Mouse (Mus musculus) layer of hippocampus, postnatal 10 days (tissue): ENCODE data around the gene 2610028H24Rik. TPM values are rescaled to one million over a fixed set of nuclear protein-coding genes. Genes with fewer than 3 reads are reported as not detected.
A peak's percentile ranks its signal among the peaks of the same experiment; 100 is the strongest.

Source experiments
- DNase-seq, 2 experiments: peaks; one replicate each; pipeline ENCODE4 v3.0.0; 2021; ENCODE audit warnings: low spot score in 2 of 2
- total RNA-seq, 2 experiments: library from RNA; stranded (reverse); gene quantifications; 2 replicates each; pipeline ENCODE4 v1.2.3; 2021

Gene 2610028H24Rik
- total RNA-seq, 2 experiments from 2014 or later: not detected

GRCm38 (mm10) chr10:76488265-76488664 lies 39.4 kb downstream of the 2610028H24Rik start:
- DNase-seq: no peak

GRCm38 (mm10) chr10:76489205-76489604 lies 40.3 kb downstream of the 2610028H24Rik start:
- no peak for DNase-seq

- no peak for DNase-seq
Measured at GRCm38 (mm10) chr10:76493527-76493926, 44.6 kb downstream of the 2610028H24Rik start.

- no peak for DNase-seq
Measured at GRCm38 (mm10) chr10:76495501-76495900, 46.6 kb downstream of the 2610028H24Rik start.

GRCm38 (mm10) chr10:76496366-76496765 lies 47.5 kb downstream of the 2610028H24Rik start:
- DNase-seq: peak in 1 of 2 experiments; percentile 16

GRCm38 (mm10) chr10:76497522-76497921 lies 48.6 kb downstream of the 2610028H24Rik start:
- no peak for DNase-seq

GRCm38 (mm10) chr10:76504271-76504943 lies 55.5 kb downstream of the 2610028H24Rik start:
- no peak for DNase-seq

GRCm38 (mm10) chr10:76505865-76506264 lies 57.0 kb downstream of the 2610028H24Rik start:
- no peak for DNase-seq

Other genes with a start within 250 kb of the 2610028H24Rik start
- gene Prmt2, start 211.2 kb upstream of the 2610028H24Rik start, total RNA-seq: 100 to 1,000 TPM in 1 of 2 experiments, 10 to 100 TPM in 1; 95.7 to 100 TPM
- 10 to 100 TPM; 46.1 to 50.0 TPM for gene S100b, start 195.2 kb upstream of the 2610028H24Rik start, total RNA-seq
- gene Dip2a, start 103.8 kb upstream of the 2610028H24Rik start, total RNA-seq: 10 to 100 TPM; 60.6 to 63.2 TPM
- gene AC141477.1, start 8.6 kb upstream of the 2610028H24Rik start, total RNA-seq: not detected
- 10 to 100 TPM; 14.6 to 15.8 TPM for gene Pcnt, start 6.3 kb upstream of the 2610028H24Rik start, total RNA-seq
- gene Mcm3ap, start 19.8 kb downstream of the 2610028H24Rik start, total RNA-seq: 10 to 100 TPM; 47.0 to 49.1 TPM
- 1 to 10 TPM; 3.5 to 3.7 TPM for gene Ybey, start 20.0 kb downstream of the 2610028H24Rik start, total RNA-seq
- 10 to 100 TPM; 62.0 to 65.8 TPM for gene Lss, start 82.5 kb downstream of the 2610028H24Rik start, total RNA-seq
- not detected for gene Spatc1l, start 113.2 kb downstream of the 2610028H24Rik start, total RNA-seq
- not detected for gene Ftcd, start 126.6 kb downstream of the 2610028H24Rik start, total RNA-seq
- gene Col6a2, start 174.5 kb downstream of the 2610028H24Rik start, total RNA-seq: 10 to 100 TPM; 15.6 to 17.8 TPM